Mouse (Mus musculus) MN1 (cell line): Measurements from ENCODE around the gene Eefsec.

Experiments
- DNase-seq: peaks from one replicate; pipeline ENCODE4 v3.0.0-alpha.2; 2016; ENCODE audit warnings: low spot score

Gene Eefsec

DNA sequence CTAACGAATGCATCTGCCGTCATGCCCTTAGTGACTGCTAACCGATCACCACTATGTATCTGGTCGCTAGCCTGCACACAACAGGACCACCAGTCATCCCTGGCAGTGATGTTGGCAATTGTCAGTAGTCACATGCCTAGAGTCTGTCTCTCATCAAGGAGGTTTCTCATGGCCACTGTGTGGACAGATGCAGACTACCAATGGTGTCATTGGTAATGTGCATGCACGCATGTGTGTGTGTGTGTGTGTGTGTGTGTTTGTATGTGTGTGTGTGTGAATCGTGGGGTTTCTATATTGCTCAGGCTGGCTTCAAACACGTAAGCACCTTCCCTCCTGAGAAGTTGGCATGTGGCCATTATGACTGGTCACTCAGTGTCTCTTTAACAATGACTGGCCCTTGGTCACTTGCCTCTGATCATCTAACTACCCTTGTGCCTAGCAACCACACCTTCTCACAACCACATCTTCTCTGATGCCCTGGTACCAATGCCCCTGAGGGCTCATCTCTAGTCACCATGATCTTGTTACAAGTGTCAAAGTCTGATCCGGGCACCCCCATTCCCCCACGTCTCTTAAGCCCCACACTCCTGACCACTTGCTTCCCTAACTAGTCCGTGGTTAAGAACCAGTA, 238.8 kb downstream of the Eefsec start:
- peak; percentile 49 for DNase-seq
